15 mouse cellular contexts compared by ENCODE assay signal in the genomic region with DNA sequence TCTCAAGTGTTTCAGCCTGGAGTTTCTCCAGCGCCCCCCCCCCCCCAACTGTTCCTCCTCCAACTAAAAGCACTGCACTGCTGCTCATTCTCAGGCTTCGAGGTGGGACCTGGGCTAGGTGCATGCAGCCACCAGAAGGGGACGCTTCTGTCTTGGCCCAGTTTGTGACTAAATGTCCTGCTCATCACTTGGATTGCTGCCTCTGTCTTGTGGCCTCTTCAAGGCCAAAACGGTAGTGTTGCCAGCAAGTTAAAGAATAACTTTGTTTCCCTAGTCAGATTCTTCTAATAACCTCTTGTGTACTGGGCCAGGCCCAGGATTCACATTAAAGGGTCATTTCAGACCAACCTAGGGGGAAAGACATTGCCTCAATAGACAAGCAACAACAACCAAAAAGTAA.
DNase-seq lines count a peak whose midpoint lies in the region; ATAC-seq and TF ChIP-seq lines count a peak whose summit lies in the region.
"Had no signal": no experiment of that assay in that cellular context is flagged by ENCODE, and none has a peak within 500 bp of the region (broad histone marks: within the 10 kb centered on the region; RNA-seq: fewer than 3 reads in every experiment).

No protein-coding gene starts in this region.

- TF ChIP-seq CTCF in gastrocnemius, adult 2 months (IDR thresholded peaks at IDR 0.05), result peak; percentile 42
- peak; percentile 63 for TF ChIP-seq CTCF in kidney, adult 2 months (conservative IDR thresholded peaks at IDR 0.05; ENCODE audit: insufficient read depth, insufficient read length, low read depth, low read length)

- no peaks in the 10 kb centered on the region for H3K36me3 ChIP-seq in kidney, embryonic 14.5 days (ENCODE audit: control insufficient read depth, insufficient read depth, low read length)
- no peaks in the 10 kb centered on the region for H3K36me3 ChIP-seq in kidney, adult 2 months (ENCODE audit: control insufficient read depth, insufficient read depth, low read length)
- H3K36me3 ChIP-seq in neural tube, embryonic 15.5 days, result no peaks in the 10 kb centered on the region
- H3K36me3 ChIP-seq: embryonic facial prominence, embryonic 12.5 days; stomach, embryonic 15.5 days had no signal

- H3K9ac ChIP-seq in kidney, embryonic 14.5 days (ENCODE audit: low read depth, low read length), result no peak overlapping the region
- no peak overlapping the region for H3K9ac ChIP-seq in neural tube, embryonic 15.5 days (replicated peaks)
- H3K9ac ChIP-seq: embryonic facial prominence, embryonic 12.5 days; liver, embryonic 13.5 days; stomach, embryonic 15.5 days had no signal

- H3K27ac ChIP-seq in gastrocnemius, adult 2 months, result no peak overlapping the region
- no peak overlapping the region for H3K27ac ChIP-seq in kidney, embryonic 14.5 days (ENCODE audit: low read depth, low read length)
- no peak overlapping the region for H3K27ac ChIP-seq in kidney, adult 2 months (ENCODE audit: insufficient read depth, low read depth, low read length)
- no peak overlapping the region for H3K27ac ChIP-seq in neural tube, embryonic 15.5 days (replicated peaks)
- H3K27ac ChIP-seq: embryonic facial prominence, embryonic 12.5 days; liver, embryonic 13.5 days; stomach, embryonic 15.5 days had no signal

- no peak for DNase-seq in gastrocnemius, adult 2 months
- no peak for DNase-seq in gastrocnemius, postnatal 36 days
- DNase-seq in kidney, adult 11 months, result peak; percentile 81
- DNase-seq in kidney, adult 2 months, result peak; percentile 94
- peak; percentile 10 for DNase-seq in skeletal muscle tissue, adult 2 months (ENCODE audit: low read depth, low spot score)
- no peak for DNase-seq in left cerebral cortex, postnatal 25 days (ENCODE audit: low spot score in 2 of 2)
- DNase-seq: cerebellum, adult 11 months; heart, postnatal 36 days; liver, embryonic 13.5 days; lung, postnatal 10 days; right cerebral cortex, postnatal 4 days had no signal

- H3K4me3 ChIP-seq in gastrocnemius, adult 2 months, result no peak overlapping the region
- H3K4me3 ChIP-seq in kidney, embryonic 14.5 days (ENCODE audit: low read length), result no peak overlapping the region
- no peak overlapping the region for H3K4me3 ChIP-seq in kidney, adult 2 months (ENCODE audit: insufficient read depth, low read depth, low read length)
- no peak overlapping the region for H3K4me3 ChIP-seq in neural tube, embryonic 15.5 days (replicated peaks)
- H3K4me3 ChIP-seq: embryonic facial prominence, embryonic 12.5 days; liver, embryonic 13.5 days; stomach, embryonic 15.5 days had no signal

- no peak overlapping the region for H3K4me2 ChIP-seq in kidney, embryonic 14.5 days (replicated peaks; ENCODE audit: low read depth, low read length)
- H3K4me2 ChIP-seq in neural tube, embryonic 15.5 days, result no peak overlapping the region
- H3K4me2 ChIP-seq: embryonic facial prominence, embryonic 12.5 days; liver, embryonic 13.5 days; stomach, embryonic 15.5 days had no signal

- no peaks in the 10 kb centered on the region for H3K9me3 ChIP-seq in kidney, embryonic 14.5 days (ENCODE audit: control insufficient read depth, low read length)
- no peaks in the 10 kb centered on the region for H3K9me3 ChIP-seq in neural tube, embryonic 15.5 days (replicated peaks)
- H3K9me3 ChIP-seq: embryonic facial prominence, embryonic 12.5 days; liver, embryonic 13.5 days; stomach, embryonic 15.5 days had no signal

- H3K27me3 ChIP-seq in kidney, embryonic 14.5 days (ENCODE audit: control insufficient read depth, insufficient read depth, low read length), result no peaks in the 10 kb centered on the region
- no peaks in the 10 kb centered on the region for H3K27me3 ChIP-seq in kidney, adult 2 months (replicated peaks; ENCODE audit: control insufficient read depth, insufficient read depth, low read length)
- H3K27me3 ChIP-seq in neural tube, embryonic 15.5 days (replicated peaks), result no peaks in the 10 kb centered on the region
- H3K27me3 ChIP-seq: embryonic facial prominence, embryonic 12.5 days; liver, embryonic 13.5 days; stomach, embryonic 15.5 days had no signal

- intact Hi-C loops in gastrocnemius, adult 2 months (cut with DNase I), result loop anchor here (5.0 kb wide), 1 partner anchor 34 kb away; no protein-coding TSS in a partner anchor
- intact Hi-C loops in gastrocnemius, postnatal 36 days (cut with DNase I), result no loop called here
- intact Hi-C loops in left cerebral cortex, postnatal 25 days (cut with DNase I), result no loop called here

- H3K4me1 ChIP-seq in kidney, embryonic 14.5 days (ENCODE audit: control insufficient read depth, insufficient read depth, low read length), result peaks cover 13% of the 10 kb centered on the region; the same call in 1 of the 2 replicates
- peaks cover 18% of the 10 kb centered on the region for H3K4me1 ChIP-seq in kidney, adult 2 months (ENCODE audit: control insufficient read depth, insufficient read depth, low read length)
- peaks cover 10% of the 10 kb centered on the region; the same call in 1 of the 2 replicates for H3K4me1 ChIP-seq in neural tube, embryonic 15.5 days

- no peak for ATAC-seq in kidney, embryonic 14.5 days (ENCODE audit: low FRiP score, low TSS enrichment)
- no peak for ATAC-seq in neural tube, embryonic 15.5 days (ENCODE audit: low FRiP score)

- 66% methylated on average over 4 of the region's 4 CpGs for WGBS in kidney, embryonic 14.5 days
- WGBS in kidney, adult 2 months, result 52% methylated on average over 4 of the region's 4 CpGs
- WGBS in neural tube, embryonic 15.5 days, result 68% methylated on average over 4 of the region's 4 CpGs

- TF ChIP-seq POLR2A in kidney, adult 2 months (IDR thresholded peaks at IDR 0.05; ENCODE audit: low read depth, low read length), result no peak

Comparison
In these comparisons a context has a peak if more than half of its experiments do, and no peak if none do; other contexts are left out.
1. DNase-seq: peak in kidney, adult 11 months (single experiment), kidney, adult 2 months (single experiment) and skeletal muscle tissue, adult 2 months (single experiment); none in gastrocnemius, adult 2 months (single experiment), gastrocnemius, postnatal 36 days (0 of 2) and left cerebral cortex, postnatal 25 days (0 of 2).